Mouse (Mus musculus): Measurements from ENCODE around the gene Tagln2. TPM values are rescaled to one million over a fixed set of nuclear protein-coding genes. Genes with fewer than 3 reads are reported as not detected.
A peak's percentile ranks its signal among the peaks of the same experiment; 100 is the strongest.

The Tagln2 gene
- polyA plus RNA-seq, 1 experiment from 2014 or later, result 72.3 TPM

DNA sequence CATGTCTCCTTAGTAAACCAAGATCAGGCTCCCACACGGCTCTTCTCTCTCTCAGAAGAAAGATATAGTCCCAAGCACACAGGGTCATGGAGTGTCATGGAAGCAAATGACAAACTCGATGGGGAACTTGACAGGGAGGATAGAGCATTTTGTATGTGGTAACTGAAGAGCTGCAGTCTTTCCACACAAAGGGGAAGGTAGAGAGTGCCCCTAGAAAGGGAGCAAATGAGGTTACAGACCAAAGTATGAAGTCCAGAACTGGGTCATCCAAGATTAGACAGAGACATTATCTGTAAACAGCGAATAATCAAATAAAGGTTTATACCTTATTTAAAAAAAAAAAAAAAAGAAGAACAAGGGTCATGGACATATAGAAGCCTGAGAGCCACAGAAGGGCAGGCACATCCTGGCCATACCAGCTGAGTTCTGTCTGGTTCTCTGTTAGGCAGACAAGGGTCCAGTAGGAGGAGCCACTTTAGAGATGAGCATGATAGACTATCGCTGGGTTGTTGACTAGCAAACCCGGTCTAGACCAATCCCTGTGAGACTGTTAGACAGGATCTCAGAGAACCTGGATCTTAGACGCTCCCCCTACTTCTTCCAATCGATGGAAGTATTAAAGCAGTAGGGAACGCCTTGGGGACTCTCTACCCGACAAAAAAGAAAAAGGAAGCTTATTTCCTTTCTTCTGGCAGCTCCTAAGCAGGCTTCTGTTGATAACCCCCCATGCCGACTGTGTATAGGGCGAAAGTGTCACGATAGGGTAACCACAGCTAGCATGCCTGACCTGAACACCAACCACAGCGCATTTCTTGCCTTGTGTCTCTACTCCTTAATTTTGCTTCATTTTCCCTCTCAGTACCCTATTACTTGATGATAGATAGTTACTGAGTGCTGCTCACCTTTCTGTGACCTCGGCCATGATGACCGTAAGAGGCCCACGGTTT, 36.2 kb upstream of the Tagln2 start:
- Histone ChIP-seq H3K27ac (no peak overlapping the region), H3K9me3 (no peaks in the 10 kb centered on the region), H3K4me2 (no peak overlapping the region), H3K36me3 (no peaks in the 10 kb centered on the region), H3K9ac (no peak overlapping the region), H3K4me3 (no peak overlapping the region), H3K4me1 (replicated peaks) (no peaks in the 10 kb centered on the region), H3K27me3 (no peaks in the 10 kb centered on the region)
- ATAC-seq (ENCODE audit: low FRiP score), result no peak
- 89% methylated on average over 16 of the region's 16 CpGs for WGBS

DNA sequence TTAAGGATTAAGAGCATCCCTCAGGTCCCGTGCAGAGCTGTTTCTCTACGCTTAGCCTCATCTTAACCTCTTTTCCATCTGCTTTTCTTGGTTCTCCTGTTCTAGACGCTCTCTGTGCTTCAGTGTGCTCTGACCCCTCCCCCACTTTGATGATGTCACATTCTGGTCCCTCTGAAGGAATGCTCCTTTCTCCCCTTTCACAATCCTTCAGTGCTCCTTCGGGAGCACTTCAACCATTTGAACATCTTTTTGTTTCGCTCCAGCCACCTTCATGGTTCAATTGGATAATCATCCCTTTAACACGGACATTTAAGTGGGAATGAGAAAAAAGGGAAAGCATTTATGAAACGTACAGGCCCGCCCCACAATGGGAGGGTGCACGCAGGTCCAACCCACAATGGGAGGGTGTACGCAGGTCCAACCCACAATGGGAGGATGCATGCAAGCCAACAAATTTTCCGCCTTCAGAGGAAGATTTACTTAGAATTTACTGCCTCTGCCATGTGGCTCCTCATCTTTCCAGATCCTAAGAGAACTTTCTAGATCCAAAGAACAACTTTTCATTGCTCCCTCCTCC, 31.5 kb upstream of the Tagln2 start:
- Histone ChIP-seq H3K36me3 (no peaks in the 10 kb centered on the region), H3K4me1 (replicated peaks) (no peaks in the 10 kb centered on the region), H3K27me3 (no peaks in the 10 kb centered on the region), H3K27ac (no peak overlapping the region), H3K4me2 (no peak overlapping the region), H3K9ac (no peak overlapping the region), H3K4me3 (no peak overlapping the region), H3K9me3 (no peaks in the 10 kb centered on the region)
- ATAC-seq (ENCODE audit: low FRiP score), result no peak
- WGBS, result 74% methylated on average over 11 of the region's 11 CpGs

DNA sequence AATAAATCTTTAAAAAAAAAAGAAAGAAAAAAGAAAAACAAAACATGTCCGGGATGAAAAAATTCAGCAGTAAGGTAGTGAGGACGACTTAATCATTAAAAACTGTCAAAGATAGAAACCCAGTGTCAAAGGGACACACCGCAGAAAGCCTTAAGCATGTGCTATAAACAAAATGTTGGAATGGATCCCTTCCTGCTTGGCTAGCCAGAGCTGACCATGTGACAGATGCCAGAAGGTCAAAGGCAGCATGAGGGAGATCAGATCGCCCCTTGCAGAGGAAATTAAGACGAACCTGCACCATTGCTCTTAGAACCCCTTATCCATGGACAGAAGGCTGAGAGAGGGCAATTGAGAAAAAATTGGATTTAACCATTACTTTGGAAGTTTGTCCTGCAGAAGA, 30.5 kb upstream of the Tagln2 start:
- 84% methylated on average over 5 of the region's 5 CpGs for WGBS
- Histone ChIP-seq H3K27ac (no peak overlapping the region), H3K4me3 (no peak overlapping the region), H3K4me2 (no peak overlapping the region), H3K4me1 (replicated peaks) (no peaks in the 10 kb centered on the region), H3K9ac (no peak overlapping the region), H3K9me3 (no peaks in the 10 kb centered on the region), H3K36me3 (no peaks in the 10 kb centered on the region), H3K27me3 (no peaks in the 10 kb centered on the region)
- no peak for ATAC-seq (ENCODE audit: low FRiP score)

DNA sequence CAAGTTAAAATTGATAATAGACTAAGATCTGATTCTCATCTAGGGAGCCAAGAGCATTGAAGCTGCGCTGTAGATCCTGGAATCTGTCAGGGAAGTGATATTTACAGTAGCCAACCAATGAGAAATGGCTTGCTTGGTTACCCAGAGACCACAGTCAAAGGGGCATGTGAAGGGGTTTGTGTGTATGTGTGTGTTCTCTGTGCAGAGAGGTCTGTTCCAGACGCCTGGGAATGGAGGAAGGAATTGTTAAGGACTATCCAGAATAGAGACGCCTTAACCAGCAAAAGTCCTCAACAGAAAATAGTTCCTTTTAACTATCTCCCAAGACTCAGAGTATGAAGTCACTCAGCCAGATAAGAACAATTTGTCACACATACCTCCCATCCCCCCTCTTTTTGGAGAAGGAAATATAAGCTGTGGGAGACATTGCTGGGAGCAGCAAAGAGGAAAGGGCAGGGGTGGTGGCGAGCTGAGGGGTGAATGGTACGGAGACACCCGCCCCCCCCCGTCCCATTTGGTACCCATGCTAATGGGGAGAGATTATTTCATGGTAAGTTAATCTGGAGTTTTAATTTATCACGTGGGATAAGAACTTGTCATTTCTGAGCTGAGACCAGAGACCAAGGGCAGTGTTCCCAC, 29.9 kb upstream of the Tagln2 start:
- no peak for ATAC-seq (ENCODE audit: low FRiP score)
- Histone ChIP-seq H3K27ac (no peak overlapping the region), H3K4me3 (no peak overlapping the region), H3K4me1 (replicated peaks) (no peaks in the 10 kb centered on the region), H3K27me3 (no peaks in the 10 kb centered on the region), H3K9me3 (no peaks in the 10 kb centered on the region), H3K9ac (no peak overlapping the region), H3K4me2 (no peak overlapping the region), H3K36me3 (no peaks in the 10 kb centered on the region)
- 64% methylated on average over 8 of the region's 8 CpGs for WGBS

DNA sequence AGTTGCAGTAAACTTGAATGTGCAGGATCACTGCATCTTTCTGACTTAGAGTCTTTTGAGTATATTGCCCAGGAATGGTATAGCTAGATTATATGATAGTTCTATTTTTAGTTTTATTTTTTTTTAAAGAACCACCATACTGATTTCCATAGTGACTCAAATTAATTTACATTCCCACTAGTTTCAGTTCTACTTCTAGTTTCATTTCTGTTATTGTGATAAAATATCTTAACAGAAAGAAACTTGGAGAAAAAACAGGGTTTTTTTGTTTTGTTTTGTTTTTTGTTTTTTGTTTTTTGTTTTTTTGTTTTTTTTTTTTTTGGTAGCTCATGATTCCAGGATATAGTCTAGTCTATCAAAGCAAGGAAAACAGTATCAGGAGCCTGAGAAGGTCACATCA, 26.9 kb upstream of the Tagln2 start:
- Histone ChIP-seq H3K4me1 (replicated peaks) (no peaks in the 10 kb centered on the region), H3K9me3 (no peaks in the 10 kb centered on the region), H3K27ac (no peak overlapping the region), H3K36me3 (no peaks in the 10 kb centered on the region), H3K9ac (no peak overlapping the region), H3K27me3 (no peaks in the 10 kb centered on the region), H3K4me3 (no peak overlapping the region), H3K4me2 (no peak overlapping the region)
- ATAC-seq (ENCODE audit: low FRiP score), result no peak

DNA sequence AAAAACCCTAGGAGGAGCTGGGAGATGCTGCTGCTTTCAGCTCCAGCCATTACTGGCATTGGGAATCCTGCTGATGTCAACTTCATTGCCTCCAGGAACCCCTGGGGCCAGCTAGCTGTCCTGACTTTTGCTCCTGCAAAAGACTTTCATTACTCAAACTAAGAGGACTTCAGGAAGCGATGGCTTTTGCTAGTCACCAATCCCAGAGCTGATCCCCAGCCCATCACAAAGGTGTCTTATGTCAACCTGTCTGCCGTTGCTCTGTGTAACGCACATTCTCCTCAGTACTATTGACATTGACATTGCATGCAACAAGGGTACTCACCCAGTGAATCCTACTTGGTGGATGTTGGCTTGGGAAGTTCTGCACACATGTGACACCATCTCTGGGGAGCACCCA, 25.7 kb upstream of the Tagln2 start:
- no peak for ATAC-seq (ENCODE audit: low FRiP score)
- WGBS, result 89% methylated on average over 3 of the region's 3 CpGs
- H3K36me3 ChIP-seq, result no peaks in the 10 kb centered on the region
- no peak overlapping the region for H3K4me3 ChIP-seq
- H3K27me3 ChIP-seq, result no peaks in the 10 kb centered on the region
- H3K9me3 ChIP-seq, result no peaks in the 10 kb centered on the region
- no peak overlapping the region for H3K4me2 ChIP-seq
- no peak overlapping the region for H3K27ac ChIP-seq
- H3K9ac ChIP-seq, result no peak overlapping the region
- H3K4me1 ChIP-seq (replicated peaks), result no peaks in the 10 kb centered on the region

DNA sequence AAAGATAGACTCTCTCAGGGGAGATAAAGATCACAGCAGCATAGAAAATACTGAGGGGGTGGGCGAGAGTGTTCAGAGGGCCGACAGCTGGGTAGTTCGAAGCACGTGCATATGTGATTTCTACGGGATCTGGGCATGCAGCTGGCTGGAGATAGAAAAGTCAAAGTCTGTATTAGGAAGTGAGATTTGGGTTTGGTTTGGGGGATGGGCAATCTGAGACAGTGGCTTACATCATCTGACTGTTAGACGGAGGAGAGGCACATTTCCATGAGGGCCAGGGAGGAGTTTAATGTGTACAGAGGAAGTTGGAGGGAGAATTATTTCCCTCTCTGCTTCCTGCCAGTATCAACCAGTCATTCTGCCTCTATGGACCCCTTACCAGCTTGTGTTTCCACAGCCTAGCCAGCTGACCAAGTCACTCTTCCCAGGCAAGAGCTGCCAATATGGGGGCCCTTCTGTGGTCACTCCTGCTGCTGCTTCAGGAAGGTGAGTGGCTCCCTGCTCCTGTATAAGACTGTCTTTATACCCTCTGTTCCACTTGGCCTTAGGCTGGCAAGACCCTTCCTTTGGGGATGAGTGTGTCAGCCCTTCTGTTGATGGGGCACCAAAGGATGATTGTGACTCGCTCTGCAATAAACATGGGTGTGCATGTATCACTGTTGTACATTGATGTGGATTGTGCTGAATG, 24.6 kb upstream of the Tagln2 start, which contains the start of gene Slamf9:
Gene Slamf9, plus strand, starts transcription at position 305 of the 688 bp plus-strand sequence.
- Histone ChIP-seq H3K9ac (no peak within 1 kb of the TSS), H3K27ac (no peak within 1 kb of the TSS), H3K27me3 (peaks cover 6% of the 10 kb centered on the region; the same call in 1 of the 2 replicates), H3K36me3 (no peaks in the 10 kb centered on the region), H3K9me3 (no peaks in the 10 kb centered on the region), H3K4me1 (replicated peaks) (no peaks in the 10 kb centered on the region), H3K4me2 (no peak within 1 kb of the TSS), H3K4me3 (no peak within 1 kb of the TSS)
- ATAC-seq (ENCODE audit: low FRiP score), result no peak
- WGBS, result 75% methylated on average over 7 of the region's 7 CpGs

DNA sequence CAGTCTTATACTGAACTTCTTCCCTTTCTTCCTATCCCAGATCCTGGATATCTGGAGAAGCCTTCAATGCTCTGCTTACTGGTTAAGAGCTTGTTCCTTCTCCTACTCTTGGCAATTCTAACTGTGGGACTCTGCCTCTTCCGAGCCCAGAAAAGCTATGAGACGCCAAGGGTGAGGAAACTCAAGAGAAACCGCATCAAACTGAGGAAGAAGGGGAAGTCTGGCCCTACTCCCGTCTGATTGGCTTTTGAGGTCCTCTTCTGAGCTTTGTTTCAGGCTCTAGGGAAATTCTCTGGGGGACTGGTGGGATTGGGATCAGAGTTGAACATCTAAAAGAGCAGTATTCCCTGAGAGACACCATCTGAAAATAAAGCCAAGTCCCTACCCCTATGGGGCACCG, 21.8 kb upstream of the Tagln2 start:
- Histone ChIP-seq H3K9me3 (no peaks in the 10 kb centered on the region), H3K27me3 (peaks cover 9% of the 10 kb centered on the region; the same call in 1 of the 2 replicates), H3K4me2 (no peak overlapping the region), H3K4me3 (no peak overlapping the region), H3K4me1 (replicated peaks) (peaks cover 13% of the 10 kb centered on the region), H3K36me3 (no peaks in the 10 kb centered on the region), H3K9ac (no peak overlapping the region), H3K27ac (no peak overlapping the region)
- 77% methylated on average over 5 of the region's 5 CpGs for WGBS
- no peak for ATAC-seq (ENCODE audit: low FRiP score)

DNA sequence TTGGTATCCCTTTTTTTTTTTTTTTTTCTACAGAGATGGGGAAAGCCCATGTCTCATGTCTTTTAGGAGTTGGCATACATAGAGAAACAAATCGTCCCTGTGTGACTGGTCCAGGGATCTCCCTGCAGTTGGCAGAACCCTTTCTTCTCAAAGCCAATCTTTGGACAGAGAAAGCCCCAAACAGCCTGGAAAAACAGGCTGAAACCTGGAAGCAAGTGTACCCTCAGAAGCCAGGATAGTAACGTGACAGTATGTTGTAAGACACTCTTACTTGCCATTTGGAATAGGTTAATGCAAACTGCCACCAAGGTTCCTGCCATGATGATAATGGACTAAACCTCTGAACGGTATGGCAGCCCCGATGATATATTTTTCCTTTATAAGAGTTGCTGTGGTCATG, 19.5 kb upstream of the Tagln2 start:
- Histone ChIP-seq H3K4me3 (no peak overlapping the region), H3K4me1 (replicated peaks) (peaks cover 36% of the 10 kb centered on the region), H3K9ac (no peak overlapping the region), H3K27me3 (peaks cover 9% of the 10 kb centered on the region; the same call in 1 of the 2 replicates), H3K9me3 (no peaks in the 10 kb centered on the region), H3K27ac (no peak overlapping the region), H3K4me2 (no peak overlapping the region), H3K36me3 (0 out of 2 replicates have a peak, but pooled peaks cover 4% of the 10 kb centered on the region)
- WGBS, result 91% methylated on average over 4 of the region's 4 CpGs
- ATAC-seq (ENCODE audit: low FRiP score), result no peak

DNA sequence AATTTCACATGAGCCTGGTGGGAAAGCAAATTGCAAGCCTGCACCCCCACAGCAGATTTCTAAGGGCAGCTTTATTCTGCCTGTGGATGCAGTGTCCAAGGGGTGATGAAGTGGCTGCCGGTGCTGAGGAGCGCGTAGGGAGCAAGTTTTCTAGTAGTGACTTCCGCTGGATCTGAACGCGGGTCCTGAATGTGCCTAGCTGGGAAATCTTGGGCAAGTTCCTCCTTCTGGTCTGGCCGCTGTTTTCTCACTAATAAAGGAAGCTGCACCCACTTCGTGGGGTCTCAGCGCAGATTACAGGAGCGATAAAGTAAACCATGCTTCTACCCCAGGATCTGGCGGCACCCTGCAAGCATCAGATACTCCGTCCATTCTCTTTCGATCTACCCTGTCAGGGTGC, 18.7 kb upstream of the Tagln2 start:
- no peak for ATAC-seq (ENCODE audit: low FRiP score)
- H3K9ac ChIP-seq, result peak overlapping the region; percentile 84; the same call in 1 of the 2 replicates
- H3K4me3 ChIP-seq, result peak overlapping the region; percentile 70
- peak overlapping the region; percentile 91 for H3K4me2 ChIP-seq
- WGBS, result 21% methylated on average over 13 of the region's 13 CpGs
- H3K9me3 ChIP-seq, result no peaks in the 10 kb centered on the region
- H3K27ac ChIP-seq, result no peak overlapping the region
- H3K36me3 ChIP-seq, result 0 out of 2 replicates have a peak, but pooled peaks cover 4% of the 10 kb centered on the region
- peaks cover 44% of the 10 kb centered on the region for H3K4me1 ChIP-seq (replicated peaks)
- H3K27me3 ChIP-seq, result peaks cover 9% of the 10 kb centered on the region; the same call in 1 of the 2 replicates

DNA sequence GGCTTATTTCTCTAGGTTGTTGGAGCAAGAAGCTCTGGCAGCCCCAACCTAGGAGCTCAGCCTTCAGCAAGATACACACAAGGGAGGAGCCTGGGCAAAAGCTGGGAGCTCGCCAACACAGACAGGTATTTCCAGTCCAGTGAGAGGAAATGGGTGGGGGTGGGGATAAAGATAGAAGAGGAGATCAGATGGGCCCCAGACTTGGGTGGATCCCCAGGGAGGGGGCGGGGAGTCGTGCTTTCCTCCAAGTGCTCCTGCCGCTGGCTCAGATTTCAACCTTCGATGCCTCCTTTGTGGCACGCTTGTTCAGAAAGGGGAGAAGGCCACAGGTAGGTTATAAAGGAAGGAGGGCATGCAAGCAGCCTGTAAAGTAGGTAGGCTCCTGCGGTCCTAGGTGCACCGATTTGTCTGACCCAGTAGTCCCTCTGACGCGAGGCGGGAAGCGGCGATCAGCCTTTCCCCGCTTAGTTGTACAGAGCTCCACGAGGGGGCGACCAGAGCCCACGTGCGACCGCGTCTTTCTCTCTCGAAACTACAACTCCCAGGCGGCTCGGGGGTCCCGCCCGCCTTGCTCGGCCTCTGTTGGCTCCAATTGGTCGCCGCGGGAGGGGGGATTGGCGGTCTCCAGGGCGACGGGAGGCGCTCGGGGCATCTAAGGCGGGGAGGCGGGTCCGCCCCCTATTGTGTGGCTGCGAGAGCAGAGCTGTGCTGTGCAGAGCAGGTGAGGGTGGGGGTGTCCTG, 18.1 kb upstream of the Tagln2 start, which contains the start of gene Igsf9:
Gene Igsf9, plus strand, starts transcription at position 249 of the 741 bp plus-strand sequence.
- Histone ChIP-seq H3K9ac (peak within 1 kb of the TSS; percentile 84), H3K4me2 (peak within 1 kb of the TSS; percentile 91), H3K4me1 (replicated peaks) (peaks cover 50% of the 10 kb centered on the region), H3K4me3 (peak within 1 kb of the TSS; percentile 70), H3K9me3 (no peaks in the 10 kb centered on the region), H3K27ac (peak within 1 kb of the TSS; percentile 76), H3K27me3 (peaks cover 9% of the 10 kb centered on the region; the same call in 1 of the 2 replicates), H3K36me3 (0 out of 2 replicates have a peak, but pooled peaks cover 4% of the 10 kb centered on the region)
- ATAC-seq (ENCODE audit: low FRiP score), result peak; percentile 93
- 1% methylated on average over 38 of the region's 38 CpGs for WGBS
